Mouse (Mus musculus): ENCODE data around the gene Usp29.
"Not testable (repeated sequence)": the region's sequence is repeated elsewhere in the genome, so short reads cannot be mapped to it uniquely, and the experiment has no call there.

GRCm38 (mm10) chr7:6948061-6948460 lies 217.7 kb downstream of the Usp29 start:
- not testable (repeated sequence) for TF ChIP-seq HCFC1 (IDR thresholded peaks at IDR 0.05; ENCODE audit: low read depth, low read length); NELFE (IDR thresholded peaks at IDR 0.05; ENCODE audit: low read depth, low read length); POLR2A (IDR thresholded peaks at IDR 0.05; ENCODE audit: low read depth, low read length); CTCF (conservative IDR thresholded peaks at IDR 0.05 in 1 of 2, IDR thresholded peaks at IDR 0.05 in 1 of 2; ENCODE audit: low read depth in 2 of 2, low read length in 2 of 2); MAFK (IDR thresholded peaks at IDR 0.05; ENCODE audit: insufficient replicate concordance, low read length); POLR2AphosphoS2 (IDR thresholded peaks at IDR 0.05; ENCODE audit: low read depth, low read length); EP300 (IDR thresholded peaks at IDR 0.05; ENCODE audit: low read length); E2F4 (IDR thresholded peaks at IDR 0.05; ENCODE audit: insufficient replicate concordance, low read depth, low read length); SMC3 (IDR thresholded peaks at IDR 0.05; ENCODE audit: low read depth, low read length); UBTF (IDR thresholded peaks at IDR 0.05; ENCODE audit: low read depth, low read length); ZNF384 (IDR thresholded peaks at IDR 0.05; ENCODE audit: low read depth, low read length); ZMIZ1 (IDR thresholded peaks at IDR 0.05; ENCODE audit: low read depth, low read length); RCOR1 (conservative IDR thresholded peaks at IDR 0.05; ENCODE audit: low read depth, low read length); USF1 (IDR thresholded peaks at IDR 0.05; ENCODE audit: low read depth, low read length)

All from CH12.LX (cell line).